Mouse (Mus musculus): ENCODE data around the gene Jazf1.

Gene Jazf1

GRCm38 (mm10) chr6:53067989-53068874 lies at the start of gene Jazf1:
Gene Jazf1 (minus strand): TSS chr6:53068631.
- POLR2A ChIA-PET = interaction anchor here in 1 of 4 experiments (1.3 kb wide), 1 partner anchor 14 kb away, joined by 3 read pairs; no protein-coding TSS in a partner anchor
- CTCF ChIA-PET = interaction anchor here in 2 of 4 experiments (0.6 to 1.0 kb wide), 2 partner anchors 96 to 754 kb away, joined by 3 read pairs; no protein-coding TSS in a partner anchor

DNA sequence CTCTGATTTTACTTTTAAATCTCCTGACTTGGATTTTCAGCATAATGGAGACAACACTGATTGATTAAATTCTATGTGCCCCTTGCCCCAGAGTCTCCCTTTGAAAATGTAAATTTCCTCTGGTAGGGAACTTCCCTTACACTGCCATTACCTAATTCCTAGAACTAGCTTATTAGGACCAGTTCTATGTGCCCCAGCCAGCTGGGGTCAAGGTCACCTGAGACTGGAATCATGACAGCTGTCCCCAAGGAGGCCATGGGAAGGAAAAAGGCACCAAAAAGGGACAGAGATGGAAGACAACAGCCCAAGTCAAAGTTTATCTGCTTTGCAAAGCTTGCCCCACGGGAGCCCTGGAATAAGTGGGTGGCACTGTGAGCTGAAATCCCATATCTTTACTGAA lies 49.4 kb upstream of the Jazf1 start:
- CTCF ChIA-PET = interaction anchor here in 1 of 4 experiments (0.5 kb wide), 1 partner anchor 595 kb away, joined by 3 read pairs; no protein-coding TSS in a partner anchor
- POLR2A ChIA-PET = interaction anchor here in 1 of 4 experiments (0.6 kb wide), 1 partner anchor 9 kb away, joined by 3 read pairs; no protein-coding TSS in a partner anchor

GRCm38 (mm10) chr6:53086879-53087278 lies 18.4 kb upstream of the Jazf1 start:
- CTCF ChIA-PET = no interaction called here
- POLR2A ChIA-PET = no interaction called here

DNA sequence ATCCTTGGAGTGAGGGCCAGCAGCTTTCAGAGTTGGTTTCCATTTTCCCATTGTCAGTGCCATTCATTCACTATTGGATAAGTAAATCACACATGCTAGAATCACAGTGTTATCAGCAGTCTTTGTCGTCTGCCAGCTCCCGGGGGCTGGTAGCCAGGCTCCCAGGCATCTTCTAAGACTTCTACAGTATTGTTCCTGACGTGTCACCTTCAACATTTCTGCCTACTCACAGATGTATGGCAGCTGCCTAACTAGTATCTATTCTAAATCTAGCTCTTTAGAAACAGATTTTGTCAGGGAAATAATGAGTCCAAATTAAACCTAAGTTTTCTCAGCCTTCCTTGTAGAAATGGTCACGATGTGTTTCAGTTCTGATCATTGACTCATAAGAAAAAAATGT lies 12.8 kb upstream of the Jazf1 start:
- CTCF ChIA-PET = interaction anchor here in 1 of 4 experiments (0.6 kb wide), 1 partner anchor 111 kb away, joined by 3 read pairs; no protein-coding TSS in a partner anchor
- POLR2A ChIA-PET = interaction anchor here in 1 of 4 experiments (1.2 kb wide), 1 partner anchor 9 kb away, joined by 3 read pairs; no protein-coding TSS in a partner anchor

DNA sequence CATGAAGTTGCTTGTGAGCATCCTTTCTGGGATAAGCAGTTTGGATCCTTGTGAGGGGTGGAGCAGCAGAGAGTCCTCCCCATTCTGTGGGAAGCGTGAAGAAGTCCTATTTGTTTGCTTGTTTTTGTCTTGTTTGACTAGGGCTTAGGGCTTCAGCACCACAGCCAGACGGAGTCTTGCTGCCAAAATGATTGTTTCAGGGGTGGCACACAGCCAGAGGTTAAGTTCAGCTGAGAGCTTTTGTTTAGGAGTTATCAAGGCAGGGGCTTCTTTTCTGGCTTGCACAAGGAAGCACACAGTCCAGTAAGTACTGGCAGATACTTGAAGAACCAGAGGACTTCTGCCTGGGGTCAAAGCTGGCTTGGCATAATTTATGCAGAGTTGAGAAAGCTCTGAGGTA lies 10.2 kb upstream of the Jazf1 start:
- CTCF ChIA-PET = no interaction called here
- POLR2A ChIA-PET = no interaction called here

GRCm38 (mm10) chr6:53071732-53072131 lies 3.3 kb upstream of the Jazf1 start:
- POLR2A ChIA-PET = interaction anchor here in 1 of 4 experiments (1.7 kb wide), 1 partner anchor 10 kb away, joined by 3 read pairs; no protein-coding TSS in a partner anchor
- CTCF ChIA-PET = no interaction called here

DNA sequence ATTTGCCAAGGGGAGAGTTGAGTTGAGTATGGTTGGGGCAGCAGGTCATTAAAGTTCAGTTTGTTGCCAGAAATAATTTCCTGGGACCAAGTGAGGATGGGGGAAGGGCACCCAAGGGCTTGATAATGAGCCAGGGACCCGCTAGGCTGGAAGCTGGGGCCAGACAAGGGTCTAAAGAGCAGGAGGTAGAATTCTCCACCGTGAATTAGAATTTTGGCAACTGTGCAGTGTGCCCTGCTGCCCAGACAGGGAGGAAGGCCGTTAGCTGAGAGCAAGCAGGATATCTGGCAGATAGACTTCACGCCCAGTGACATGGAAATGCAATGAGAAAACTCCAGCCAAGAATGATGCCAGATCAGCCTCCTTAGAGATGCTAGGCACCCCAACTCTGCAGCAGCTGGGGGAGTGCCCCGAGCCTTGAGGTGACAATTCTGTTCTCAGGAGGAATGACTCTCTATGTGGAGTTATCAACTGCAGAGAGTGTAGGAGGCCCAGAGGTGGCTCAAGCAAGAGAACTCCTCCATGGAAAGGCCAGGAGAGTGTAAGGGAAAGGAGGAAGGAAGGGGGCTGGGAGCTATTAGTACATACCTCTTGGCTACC lies 1.6 kb upstream of the Jazf1 start:
- POLR2A ChIA-PET = no interaction called here
- CTCF ChIA-PET = no interaction called here

DNA sequence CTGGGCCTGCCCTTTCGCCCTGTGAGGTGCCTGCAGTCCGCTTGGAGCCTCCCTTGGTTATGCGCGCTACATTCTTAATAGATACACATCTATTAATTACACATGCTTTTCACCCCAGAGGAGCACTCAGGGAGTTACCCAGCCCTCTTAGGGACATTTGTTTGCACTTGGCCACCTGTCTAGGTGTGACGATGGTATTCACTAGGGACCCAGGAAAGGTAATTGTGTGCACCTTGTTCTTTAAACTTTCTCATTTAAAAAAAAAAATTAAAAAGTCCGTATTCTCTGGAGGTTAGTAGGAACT lies 396 bp upstream of the Jazf1 start:
- ChIA-PET CTCF (interaction anchor here in 2 of 4 experiments (0.6 to 1.0 kb wide), 2 partner anchors 97 to 755 kb away, joined by 3 read pairs; no protein-coding TSS in a partner anchor), POLR2A (interaction anchor here in 1 of 4 experiments (1.3 kb wide), 1 partner anchor 13 kb away, joined by 3 read pairs; no protein-coding TSS in a partner anchor)

- CTCF ChIA-PET = no interaction called here
- POLR2A ChIA-PET = interaction anchor here in 1 of 4 experiments (0.7 kb wide), 1 partner anchor 10 kb away, joined by 3 read pairs; no protein-coding TSS in a partner anchor
Measured at GRCm38 (mm10) chr6:53067446-53067988, 914 bp downstream of the Jazf1 start.

DNA sequence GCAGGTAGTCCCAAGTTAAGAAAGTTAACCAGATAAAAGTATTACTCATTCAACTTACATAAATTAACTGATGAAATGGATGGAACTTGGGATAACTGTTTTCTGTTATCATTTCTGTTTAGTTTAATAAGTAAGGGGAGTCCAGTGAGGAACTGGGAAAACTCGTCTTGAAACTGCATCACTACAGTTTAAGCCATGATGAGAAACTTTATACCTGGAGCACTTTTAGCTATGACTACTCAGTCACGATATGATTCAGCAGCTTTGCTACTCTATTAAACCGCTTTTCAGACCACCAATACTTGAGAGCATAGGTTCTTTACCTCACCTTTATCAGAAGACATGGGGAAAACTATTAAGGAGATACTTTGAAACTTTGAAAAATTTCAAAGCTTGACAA lies 1.5 kb downstream of the Jazf1 start:
- CTCF ChIA-PET = interaction anchor here in 1 of 4 experiments (1.2 kb wide), 1 partner anchor 1046 kb away, joined by 3 read pairs; no protein-coding TSS in a partner anchor
- POLR2A ChIA-PET = interaction anchor here in 1 of 4 experiments (0.7 kb wide), 2 partner anchors 10 to 1258 kb away, joined by 3 read pairs; no protein-coding TSS in a partner anchor

DNA sequence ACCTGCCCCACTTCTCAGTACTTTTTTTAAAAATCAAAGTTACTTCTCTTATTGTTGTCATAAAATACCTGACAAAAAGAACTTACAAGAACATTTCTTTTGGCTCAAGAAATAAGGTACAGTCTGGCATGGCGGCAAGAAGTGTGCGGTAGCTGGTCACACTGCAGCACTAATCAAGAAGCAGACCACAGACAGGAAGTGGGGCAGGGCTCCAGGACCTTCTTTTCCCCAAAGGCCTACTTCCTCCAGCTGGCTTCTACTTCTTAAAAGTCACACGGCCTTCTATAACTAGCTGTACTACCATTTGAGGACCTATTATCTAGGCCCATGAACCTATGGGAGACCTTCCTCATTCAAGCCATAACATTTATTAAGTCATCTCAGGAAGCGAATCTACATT lies 4.4 kb downstream of the Jazf1 start:
- ChIA-PET CTCF (no interaction called here), POLR2A (no interaction called here)

DNA sequence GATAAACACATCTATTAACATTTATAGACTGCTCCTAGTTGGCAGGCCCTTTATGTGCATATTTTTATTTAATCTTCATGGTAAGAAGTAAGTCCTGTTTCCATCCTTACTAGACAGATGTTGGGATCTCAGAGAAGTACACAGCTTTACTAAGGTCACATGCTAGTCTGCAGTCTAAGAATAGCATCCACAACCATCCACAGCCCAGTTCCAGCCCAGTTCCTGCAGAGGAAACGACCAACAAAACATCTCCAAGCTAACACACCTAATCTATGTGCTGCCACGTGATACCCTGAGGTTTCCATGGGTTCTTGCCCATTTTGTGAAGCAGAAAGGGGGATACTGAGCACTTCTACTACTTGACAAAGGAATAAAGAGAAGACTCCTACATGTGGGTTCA lies 13.5 kb downstream of the Jazf1 start:
- ChIA-PET POLR2A (no interaction called here), CTCF (interaction anchor here in 1 of 4 experiments (0.5 kb wide), 1 partner anchor 385 kb away, joined by 3 read pairs; no protein-coding TSS in a partner anchor)

- POLR2A ChIA-PET = interaction anchor here in 1 of 4 experiments (0.7 kb wide), 1 partner anchor 683 kb away, joined by 5 read pairs; no protein-coding TSS in a partner anchor
- CTCF ChIA-PET = no interaction called here
Measured at GRCm38 (mm10) chr6:53045501-53045900, 22.9 kb downstream of the Jazf1 start.

DNA sequence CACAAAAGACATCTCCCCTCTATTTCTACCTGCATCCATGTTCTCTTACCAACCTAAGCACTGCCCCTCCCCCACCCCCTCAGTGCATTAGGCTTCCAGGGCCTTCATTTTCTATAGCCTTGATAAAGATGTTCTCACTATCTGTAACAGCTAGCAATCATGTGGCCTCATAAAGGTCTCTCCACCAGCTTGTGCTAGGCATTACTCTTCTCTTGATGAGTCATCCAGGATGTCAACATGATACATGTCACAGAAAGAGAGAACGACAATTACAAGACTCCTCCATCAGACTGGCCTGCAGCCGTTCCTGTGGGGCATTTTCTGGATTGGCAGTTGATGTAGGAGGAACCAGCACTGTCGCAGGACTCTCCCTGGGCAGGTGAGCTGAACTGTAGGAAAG lies 30.3 kb downstream of the Jazf1 start:
- ChIA-PET POLR2A (interaction anchor here in 1 of 4 experiments (0.7 kb wide), 1 partner anchor 654 kb away, joined by 4 read pairs; no protein-coding TSS in a partner anchor), CTCF (no interaction called here)

DNA sequence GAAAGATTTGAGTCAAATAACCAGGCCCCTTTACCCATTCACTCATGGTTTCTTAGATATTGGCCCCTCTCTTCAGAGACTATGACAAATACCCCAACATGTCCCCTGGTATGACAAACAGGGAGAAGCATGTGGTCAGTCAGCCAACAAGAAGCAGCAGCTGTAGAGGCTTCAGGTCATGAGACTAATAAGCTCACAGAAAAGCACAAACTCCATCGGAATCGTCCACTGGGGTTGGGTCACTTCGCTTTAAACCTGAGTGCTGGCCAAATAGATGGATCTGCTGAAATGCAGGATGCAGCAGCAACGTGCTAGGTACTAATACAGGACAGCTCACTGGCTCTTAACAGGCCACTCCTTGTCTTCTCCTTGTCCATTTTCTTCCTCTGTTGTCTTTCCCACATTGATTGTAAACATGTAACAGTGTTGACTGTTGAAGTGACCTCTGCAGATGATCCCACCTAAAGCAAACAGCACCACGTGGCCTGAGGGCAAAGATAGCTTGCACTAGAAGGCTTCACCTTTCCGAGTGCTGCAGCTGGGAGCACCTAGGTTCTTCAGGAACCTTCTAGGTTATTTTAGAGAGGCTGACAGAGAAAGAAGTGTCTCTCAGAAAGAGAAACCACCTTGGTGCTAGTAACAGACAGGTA lies 33.9 kb downstream of the Jazf1 start:
- CTCF ChIA-PET = interaction anchor here in 2 of 4 experiments (0.8 to 1.0 kb wide), 2 partner anchors 47 kb away, joined by 4 read pairs; no protein-coding TSS in a partner anchor
- POLR2A ChIA-PET = no interaction called here

DNA sequence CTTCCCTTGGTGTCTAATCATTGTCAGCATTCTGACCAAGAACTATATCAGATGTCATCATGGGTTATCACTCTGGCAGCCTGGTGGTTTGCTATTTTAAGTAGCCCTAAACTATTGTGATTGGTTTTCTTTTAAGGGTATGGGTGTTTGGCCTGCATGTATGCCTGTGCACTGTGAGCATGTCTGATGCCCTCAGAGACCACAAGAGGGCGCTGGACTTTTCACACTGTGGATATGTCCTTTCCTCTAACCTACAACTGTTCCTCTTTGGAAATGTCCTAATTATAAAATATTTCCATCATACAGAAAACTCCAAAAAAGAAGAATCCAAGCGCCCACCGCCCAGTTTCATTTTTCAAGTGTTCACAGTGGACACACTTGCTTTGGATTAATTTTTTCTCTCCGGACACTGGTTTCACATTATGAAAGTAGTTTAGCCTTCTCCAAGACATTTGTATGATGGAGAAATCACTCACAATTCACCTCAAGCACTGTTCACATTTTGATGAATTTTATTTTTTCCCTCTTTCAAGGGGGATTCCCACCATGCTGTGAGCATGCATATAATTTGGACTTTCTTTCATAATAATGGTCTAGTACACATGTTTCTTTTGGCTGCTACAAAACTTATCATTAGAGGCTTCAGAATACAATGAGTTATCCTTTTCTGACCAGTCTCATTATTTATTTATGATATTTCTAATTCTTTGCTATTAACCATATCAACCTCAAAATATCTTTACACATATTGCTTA lies 35.5 kb downstream of the Jazf1 start:
- ChIA-PET POLR2A (no interaction called here), CTCF (no interaction called here)

DNA sequence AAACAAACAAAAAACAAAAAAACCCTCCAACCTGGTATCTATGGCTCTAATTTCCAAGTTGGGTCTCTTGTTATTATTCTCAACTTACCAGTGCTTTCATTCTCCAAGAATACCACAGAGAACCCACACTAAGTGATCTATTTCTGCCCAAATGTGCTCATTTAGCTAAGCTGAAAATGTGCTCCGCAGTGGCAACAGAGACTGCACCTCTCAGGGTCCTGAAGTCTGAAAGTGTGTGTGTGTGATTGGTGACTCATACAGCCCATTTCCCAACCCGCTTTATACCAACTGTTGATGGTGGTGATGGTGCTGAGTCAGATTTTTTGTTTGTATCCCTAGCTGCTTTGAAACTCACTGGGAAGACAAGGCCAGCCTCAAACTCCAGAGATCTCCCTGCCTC lies 46.4 kb downstream of the Jazf1 start:
- ChIA-PET POLR2A (no interaction called here), CTCF (no interaction called here)

DNA sequence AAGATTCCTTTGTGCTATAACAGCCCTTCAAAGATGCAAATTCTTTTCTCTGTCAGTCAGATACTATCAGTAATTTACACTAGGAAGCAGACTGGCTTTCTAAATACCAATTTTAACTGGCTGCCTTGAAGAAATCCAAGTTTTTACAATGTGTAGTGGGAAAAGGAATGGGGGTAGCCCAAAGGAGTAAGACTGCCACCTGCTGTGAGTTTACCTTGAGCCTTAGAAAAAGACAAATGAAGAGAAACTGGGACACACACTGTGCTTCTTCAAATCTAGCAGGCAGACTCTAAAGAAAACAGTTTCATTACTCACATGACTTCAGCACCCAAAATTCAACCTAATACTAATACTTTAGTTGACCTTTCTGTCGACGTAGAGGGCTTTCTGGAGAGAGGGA lies 47.4 kb downstream of the Jazf1 start:
- ChIA-PET POLR2A (no interaction called here), CTCF (no interaction called here)
